Mouse (Mus musculus) small intestine, adult 2 months (tissue): ENCODE results near the gene Fam240a.

Experiments
- CTCF ChIP-seq: fragments of 200-500 bp; IDR thresholded peaks from 2 replicates; pipeline ENCODE4 v1.5.1; 2012; ENCODE audit warnings: low read depth, mild to moderate bottlenecking, control low read depth, inconsistent platforms, low read length, moderate library complexity, mixed read lengths; ENCODE audit not compliant: insufficient replicate concordance, insufficient read length; ENCODE audit errors: extremely low read depth
- POLR2A ChIP-seq: fragments of 200-500 bp; IDR thresholded peaks from 2 replicates; pipeline ENCODE4 v1.6.1; 2012; ENCODE audit warnings: low read depth, mild to moderate bottlenecking, control low read depth, inconsistent platforms, low read length, moderate library complexity

DNA sequence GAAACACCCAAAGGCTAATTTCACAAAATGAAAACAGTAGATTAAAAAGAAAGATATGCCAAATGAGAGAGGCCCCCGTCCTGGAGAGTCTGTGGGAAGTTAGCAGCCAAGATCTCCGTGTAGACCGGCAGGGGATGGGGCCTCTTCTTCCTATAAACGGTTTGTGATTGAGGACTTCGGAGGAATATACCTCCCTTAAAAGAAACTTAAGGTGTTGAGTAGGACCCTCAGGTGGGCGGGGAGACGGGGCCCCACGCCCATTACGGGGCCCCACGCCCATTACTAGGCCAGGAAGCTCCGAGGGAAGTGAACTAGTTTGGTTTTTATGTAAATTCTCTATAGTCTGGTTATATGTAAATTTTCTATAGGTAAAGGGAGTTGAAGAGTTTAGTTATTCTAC, 29.3 kb upstream of the Fam240a start, which contains the start of gene Tdgf1:
- TF ChIP-seq CTCF (no peak), POLR2A (no peak)
